Mouse (Mus musculus) activated CD4-positive, CD25-positive, alpha-beta regulatory T cell, adult 4 months (primary cell): ENCODE measurements around the gene Cst12. TPM values are rescaled to one million over a fixed set of nuclear protein-coding genes. Genes with fewer than 3 reads are reported as not detected.

Experiments
- polyA plus RNA-seq, 2 experiments: library from polyadenylated mRNA; unstranded; fragments of 100-300 nt; shearing (Covaris generic); gene quantifications; one replicate each; pipeline ENCODE4 v1.2.1; 2017

The Cst12 gene
- polyA plus RNA-seq, 2 experiments from 2014 or later: not detected

Other genes starting within 250 kb of the Cst12 start
- gene Nxt1, start 116.8 kb upstream of the Cst12 start, polyA plus RNA-seq: 10 to 100 TPM; 55.2 to 64.6 TPM
- 10 to 100 TPM; 11.1 to 12.3 TPM for gene Gzf1, start 108.3 kb upstream of the Cst12 start, polyA plus RNA-seq
- gene Napb, start 56.9 kb upstream of the Cst12 start, polyA plus RNA-seq: 1 to 10 TPM in 1 of 2 experiments, under 1 TPM in 1; 0.45 to 1.6 TPM
- not detected for gene Cstl1, start 39.0 kb upstream of the Cst12 start, polyA plus RNA-seq
- gene Cst11, start 17.9 kb upstream of the Cst12 start, polyA plus RNA-seq: not detected
- gene 8030411F24Rik, start 7.4 kb upstream of the Cst12 start, polyA plus RNA-seq: not detected
- not detected for gene Cst8, start 9.4 kb downstream of the Cst12 start, polyA plus RNA-seq
- gene Cst13, start 30.7 kb downstream of the Cst12 start, polyA plus RNA-seq: not detected
- not detected for gene Cst9, start 45.8 kb downstream of the Cst12 start, polyA plus RNA-seq
- not detected for gene 9230104L09Rik, start 75.7 kb downstream of the Cst12 start, polyA plus RNA-seq
- gene Cst3, start 86.3 kb downstream of the Cst12 start, polyA plus RNA-seq: 100 to 1,000 TPM; 167 to 192 TPM
- not detected for gene Gm1330, start 213.9 kb downstream of the Cst12 start, polyA plus RNA-seq
- not detected for gene Gm10750, start 227.9 kb downstream of the Cst12 start, polyA plus RNA-seq